Mouse (Mus musculus) spleen, adult 2 months (tissue): Measurements from ENCODE around the gene Shb. TPM values are rescaled to one million over a fixed set of nuclear protein-coding genes. Genes with fewer than 3 reads are reported as not detected.

Source experiments
- DNase-seq, 2 experiments: peaks; one replicate each; pipeline versions ENCODE4 v3.0.0 to v3.0.0-alpha.2; 2012 to 2021; ENCODE audit warnings: low spot score in 2 of 2, low read depth in 1 of 2
- H3K27ac ChIP-seq: fragments of 200-500 bp; 2 replicates; pipeline ENCODE4 v1.5.1; 2012; ENCODE audit warnings: low read length, inconsistent platforms; ENCODE audit not compliant: insufficient read depth
- H3K27me3 ChIP-seq: fragments of 200-500 bp; 2 replicates; pipeline ENCODE4 v1.6.1; 2012; ENCODE audit warnings: mild to moderate bottlenecking, moderate library complexity, low read length, inconsistent platforms; ENCODE audit not compliant: control insufficient read depth, insufficient read depth
- H3K36me3 ChIP-seq: fragments of 200-500 bp; 2 replicates; pipeline ENCODE4 v1.6.1; 2012; ENCODE audit warnings: mild to moderate bottlenecking, low read length, inconsistent platforms; ENCODE audit not compliant: control insufficient read depth, insufficient read depth
- H3K4me1 ChIP-seq: fragments of 200-500 bp; 2 replicates; pipeline ENCODE4 v1.6.1; 2011; ENCODE audit warnings: inconsistent platforms; ENCODE audit not compliant: control insufficient read depth, insufficient read depth, insufficient read length
- H3K4me3 ChIP-seq: fragments of 200-500 bp; 2 replicates; pipeline ENCODE4 v1.5.1; 2011; ENCODE audit warnings: mild to moderate bottlenecking, inconsistent platforms; ENCODE audit not compliant: insufficient read depth, insufficient read length; ENCODE audit errors: extremely low read depth
- CTCF ChIP-seq: fragments of 200-500 bp; IDR thresholded peaks from 2 replicates; pipeline ENCODE4 v1.5.1; 2011; ENCODE audit warnings: mild to moderate bottlenecking, inconsistent platforms; ENCODE audit not compliant: insufficient read depth, insufficient read length, insufficient replicate concordance; ENCODE audit errors: extremely low read depth
- POLR2A ChIP-seq: fragments of 200-500 bp; IDR thresholded peaks from 2 replicates; pipeline ENCODE4 v1.6.1; 2011; ENCODE audit warnings: low read depth, low read length, inconsistent platforms
- whole genome bisulfite sequencing: fragments of 180-500 bp; shearing (Covaris S2); methylation state at CpG from one replicate; pipeline ENCODE4 v1.1.7; 2018; 5-methylcytosine and 5-hydroxymethylcytosine counted together
- polyA plus RNA-seq: library from polyadenylated mRNA; depleted of rRNA; stranded (reverse); fragments of >200 nt; gene quantifications from 2 replicates; pipeline ENCODE4 v1.2.3, GENCODE M21; 2012

Shb gene
- polyA plus RNA-seq, 1 experiment, result 8.6 TPM

DNA sequence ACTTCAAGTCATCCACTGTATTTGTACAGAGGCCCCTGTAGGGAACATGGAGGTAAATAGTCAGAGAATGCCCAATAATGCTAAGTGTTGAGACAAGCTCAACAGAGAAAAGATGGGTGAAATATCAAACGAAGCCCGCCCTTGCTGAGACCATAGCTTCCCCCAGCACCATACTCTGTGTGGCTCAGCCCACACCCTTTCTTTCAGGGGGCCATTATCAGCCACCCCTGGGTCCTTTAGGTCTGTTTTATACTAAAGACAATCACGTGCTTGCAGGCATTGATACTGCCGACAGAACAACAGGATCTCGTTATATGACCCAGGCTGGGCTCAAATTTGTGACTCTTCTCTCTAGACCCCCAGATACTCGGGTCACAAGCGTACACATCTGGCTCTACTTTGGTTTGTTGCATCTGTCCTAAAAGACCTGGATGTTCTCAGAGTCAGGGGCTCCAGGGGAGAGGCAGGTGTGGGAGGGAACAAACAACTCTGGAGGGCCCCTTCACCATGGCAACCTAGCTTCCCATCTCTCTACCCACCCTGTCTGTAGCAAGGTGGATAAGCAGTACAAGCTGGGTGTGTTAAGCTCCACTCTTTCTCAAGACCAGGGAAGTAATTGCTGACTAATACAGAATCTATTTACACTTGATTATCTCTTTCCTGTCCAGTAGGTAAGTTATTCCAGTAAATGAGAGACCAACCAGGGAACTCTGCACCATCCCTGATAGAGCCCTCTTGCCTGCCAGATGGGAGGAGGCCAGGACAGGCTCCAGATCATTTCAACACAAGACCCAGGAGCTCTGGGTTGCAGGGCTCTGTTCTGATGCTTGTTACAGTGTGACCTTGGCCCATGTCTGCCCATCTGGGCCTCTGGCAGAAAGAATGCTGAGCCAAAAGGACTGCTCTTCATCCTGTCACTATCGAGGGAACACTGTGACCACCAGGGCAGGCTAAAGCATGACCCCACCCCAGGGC is 48.7 kb downstream of the Shb start:
- DNase-seq, result no peak
- no peak overlapping the region for H3K27ac ChIP-seq
- no peaks in the 10 kb centered on the region for H3K36me3 ChIP-seq
- H3K4me3 ChIP-seq, result no peak overlapping the region
- 87% methylated on average over 8 of the region's 8 CpGs for WGBS
- TF ChIP-seq CTCF (no peak), POLR2A (no peak)
- H3K4me1 ChIP-seq, result no peaks in the 10 kb centered on the region
- no peaks in the 10 kb centered on the region for H3K27me3 ChIP-seq

DNA sequence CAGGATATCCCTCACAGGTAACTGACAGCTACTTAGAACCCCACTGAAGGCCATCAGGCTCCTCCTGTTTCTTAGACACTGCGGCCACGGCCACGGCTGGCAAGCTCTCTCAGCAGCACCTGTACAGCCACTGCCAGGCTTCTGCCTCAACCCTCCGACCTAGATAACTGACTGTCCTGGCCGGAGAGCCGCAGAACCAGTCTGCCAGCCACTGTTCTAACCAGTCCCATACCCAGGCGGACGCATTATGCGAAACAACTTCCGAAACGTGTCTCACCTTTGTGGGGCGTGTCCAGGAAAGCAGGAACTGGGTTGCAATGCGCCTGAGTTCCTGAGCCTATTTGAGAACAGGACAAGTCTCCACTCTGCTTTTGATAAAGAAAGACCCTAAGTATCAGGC is 50.0 kb downstream of the Shb start:
- no peaks in the 10 kb centered on the region for H3K36me3 ChIP-seq
- 93% methylated on average over 13 of the region's 13 CpGs for WGBS
- no peak overlapping the region for H3K4me3 ChIP-seq
- H3K27ac ChIP-seq, result no peak overlapping the region
- DNase-seq, result no peak
- no peak for TF ChIP-seq POLR2A
- TF ChIP-seq CTCF, result no peak
- no peaks in the 10 kb centered on the region for H3K4me1 ChIP-seq
- H3K27me3 ChIP-seq, result no peaks in the 10 kb centered on the region

DNA sequence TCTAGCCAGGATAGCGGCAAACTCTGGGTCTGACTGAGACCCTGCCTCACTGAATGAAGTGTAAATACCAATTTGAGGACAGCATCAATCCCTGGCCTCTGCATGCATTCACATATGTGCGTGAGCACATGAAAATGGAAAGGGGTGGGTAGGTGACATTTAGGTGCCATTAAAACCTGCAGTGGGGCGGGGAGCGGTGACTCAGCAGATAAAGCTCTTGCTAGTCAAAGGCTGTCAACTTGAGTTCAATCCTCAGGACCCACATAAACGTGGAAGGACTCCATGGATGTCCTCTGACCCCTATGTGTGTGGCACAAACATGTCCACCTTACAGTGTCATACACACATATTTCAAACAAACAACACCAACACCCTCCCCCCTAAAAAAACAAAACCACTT is 50.8 kb downstream of the Shb start:
- H3K27me3 ChIP-seq, result no peaks in the 10 kb centered on the region
- no peak overlapping the region for H3K4me3 ChIP-seq
- TF ChIP-seq POLR2A (no peak), CTCF (no peak)
- H3K36me3 ChIP-seq, result no peaks in the 10 kb centered on the region
- no peak overlapping the region for H3K27ac ChIP-seq
- no peaks in the 10 kb centered on the region for H3K4me1 ChIP-seq
- DNase-seq, result no peak
- WGBS, result 86% methylated on average over 5 of the region's 5 CpGs

DNA sequence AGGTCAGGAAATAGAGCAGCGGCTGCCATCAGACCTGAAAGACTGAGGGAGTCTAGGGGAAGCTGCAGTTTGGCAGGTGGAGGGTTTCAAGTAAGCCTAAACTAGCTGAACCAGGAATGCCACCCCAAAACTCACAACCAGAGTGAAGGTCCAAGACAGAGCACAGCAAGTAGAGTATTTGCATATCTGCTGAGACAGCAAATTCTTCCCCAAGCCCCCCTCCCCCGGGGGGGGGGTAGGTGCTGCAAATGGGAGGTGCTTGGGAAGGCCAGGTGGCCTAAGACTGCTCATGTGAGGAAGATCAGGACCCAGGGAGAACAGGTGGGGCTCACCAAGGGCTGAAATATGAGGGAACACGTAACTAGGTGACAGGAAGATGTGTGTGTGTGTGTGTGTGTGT is 51.7 kb downstream of the Shb start:
- H3K4me1 ChIP-seq, result no peaks in the 10 kb centered on the region
- no peak overlapping the region for H3K27ac ChIP-seq
- WGBS, result 64% methylated on average over 3 of the region's 3 CpGs
- H3K36me3 ChIP-seq, result no peaks in the 10 kb centered on the region
- H3K27me3 ChIP-seq, result no peaks in the 10 kb centered on the region
- no peak overlapping the region for H3K4me3 ChIP-seq
- TF ChIP-seq CTCF (no peak), POLR2A (no peak)
- no peak for DNase-seq

DNA sequence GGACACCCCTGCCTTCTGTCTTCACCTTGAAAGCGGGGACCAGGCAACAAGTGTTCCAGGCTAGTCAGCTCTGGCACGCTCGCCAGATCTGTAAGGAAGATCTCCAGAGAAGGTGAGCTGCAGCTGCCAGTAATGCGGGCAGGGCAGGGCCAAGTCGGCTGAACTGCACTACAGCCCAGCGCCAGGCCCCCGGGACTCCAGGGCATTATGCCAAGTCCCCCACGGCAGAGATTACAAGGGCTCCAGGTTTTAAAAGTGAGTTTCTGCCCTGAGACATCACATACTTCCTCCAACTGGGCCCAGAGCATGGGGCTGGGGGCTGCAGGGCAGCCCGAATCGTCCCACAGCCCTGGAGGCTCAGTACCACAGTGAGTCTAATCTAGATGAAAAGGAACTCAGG is 52.8 kb downstream of the Shb start:
- H3K36me3 ChIP-seq, result no peaks in the 10 kb centered on the region
- DNase-seq, result no peak
- H3K4me1 ChIP-seq, result no peaks in the 10 kb centered on the region
- H3K27me3 ChIP-seq, result no peaks in the 10 kb centered on the region
- TF ChIP-seq CTCF, result no peak
- WGBS, result 80% methylated on average over 10 of the region's 10 CpGs
- no peak overlapping the region for H3K27ac ChIP-seq
- H3K4me3 ChIP-seq, result no peak overlapping the region

DNA sequence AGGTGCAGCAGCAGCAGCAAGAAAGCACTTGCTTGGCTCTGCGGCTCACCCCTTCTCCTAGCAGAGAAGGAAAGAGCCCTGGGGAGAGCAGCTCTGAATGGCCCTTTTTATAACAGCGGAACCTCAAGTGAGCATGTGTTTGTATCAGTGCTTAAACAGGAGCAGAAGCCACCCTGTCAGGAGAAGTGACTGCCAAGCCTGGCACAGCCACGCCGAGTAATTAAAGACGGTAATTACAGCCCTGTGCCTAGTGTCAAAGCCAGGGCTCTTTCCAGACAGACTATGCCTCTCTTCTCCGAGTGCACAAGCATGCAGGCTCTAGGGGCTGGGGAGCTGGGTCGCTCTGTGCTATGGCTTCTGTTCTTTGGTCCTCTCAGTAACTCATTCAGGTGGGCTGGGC is 54.1 kb downstream of the Shb start:
- H3K27ac ChIP-seq, result no peak overlapping the region
- H3K4me3 ChIP-seq, result no peak overlapping the region
- no peak for TF ChIP-seq POLR2A
- TF ChIP-seq CTCF, result no peak
- H3K27me3 ChIP-seq, result no peaks in the 10 kb centered on the region
- H3K4me1 ChIP-seq, result peaks cover 5% of the 10 kb centered on the region; the same call in 1 of the 2 replicates
- no peaks in the 10 kb centered on the region for H3K36me3 ChIP-seq
- no peak for DNase-seq
- WGBS, result 91% methylated on average over 7 of the region's 7 CpGs

DNA sequence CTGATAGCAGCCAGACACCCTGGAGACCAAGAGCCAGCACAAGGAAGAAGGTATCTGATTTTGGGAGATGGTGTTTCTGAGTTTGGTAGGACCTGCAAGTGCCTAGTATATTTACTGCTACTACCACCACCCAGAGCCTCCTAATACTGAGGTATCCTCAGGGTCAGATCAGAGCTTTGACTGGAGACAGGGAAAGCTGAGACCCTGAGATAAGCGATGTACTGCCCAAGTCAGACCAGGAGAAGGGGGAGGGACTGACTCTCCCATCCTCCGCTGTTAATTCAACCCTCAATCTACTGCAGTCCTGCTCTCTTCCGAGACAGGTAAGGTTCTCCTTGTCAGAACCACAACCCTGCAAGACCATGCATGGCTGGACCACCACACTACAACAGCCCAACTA is 55.2 kb downstream of the Shb start:
- WGBS, result 89% methylated on average over 3 of the region's 3 CpGs
- DNase-seq, result no peak
- Histone ChIP-seq H3K27ac (no peak overlapping the region), H3K36me3 (no peaks in the 10 kb centered on the region), H3K4me3 (no peak overlapping the region), H3K27me3 (no peaks in the 10 kb centered on the region), H3K4me1 (peaks cover 8% of the 10 kb centered on the region; the same call in 1 of the 2 replicates)
- TF ChIP-seq POLR2A (no peak), CTCF (no peak)

DNA sequence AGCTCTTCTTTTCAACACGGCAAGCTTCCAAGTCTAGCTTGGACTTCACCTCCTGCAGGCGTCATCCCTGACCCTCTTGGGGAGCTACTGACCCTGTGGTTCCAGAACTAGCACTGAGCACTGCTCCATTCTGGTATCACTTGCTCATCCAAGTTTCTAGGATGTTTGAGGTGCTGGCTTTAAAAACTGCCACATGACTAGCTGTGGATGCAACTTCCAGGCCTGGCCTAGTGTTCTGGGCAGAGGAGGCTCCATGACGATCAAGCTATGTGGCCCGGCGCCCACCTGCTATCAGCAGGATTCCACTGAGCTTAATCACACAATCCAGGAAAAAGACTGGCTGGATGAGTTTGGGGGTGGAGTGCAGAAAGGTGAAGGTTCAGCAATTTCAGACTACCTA is 57.4 kb downstream of the Shb start:
- WGBS, result 87% methylated on average over 5 of the region's 5 CpGs
- DNase-seq, result no peak
- Histone ChIP-seq H3K27me3 (no peaks in the 10 kb centered on the region), H3K27ac (no peak overlapping the region), H3K36me3 (no peaks in the 10 kb centered on the region), H3K4me3 (no peak overlapping the region), H3K4me1 (peaks cover 8% of the 10 kb centered on the region; the same call in 1 of the 2 replicates)
- TF ChIP-seq POLR2A (no peak), CTCF (no peak)
